Mouse (Mus musculus): ENCODE results near the gene Sash1. TPM values are rescaled to one million over a fixed set of nuclear protein-coding genes. Genes with fewer than 3 reads are reported as not detected.

Gene Sash1
- polyA plus RNA-seq, 1 experiment from 2014 or later, result 2.2 TPM

DNA sequence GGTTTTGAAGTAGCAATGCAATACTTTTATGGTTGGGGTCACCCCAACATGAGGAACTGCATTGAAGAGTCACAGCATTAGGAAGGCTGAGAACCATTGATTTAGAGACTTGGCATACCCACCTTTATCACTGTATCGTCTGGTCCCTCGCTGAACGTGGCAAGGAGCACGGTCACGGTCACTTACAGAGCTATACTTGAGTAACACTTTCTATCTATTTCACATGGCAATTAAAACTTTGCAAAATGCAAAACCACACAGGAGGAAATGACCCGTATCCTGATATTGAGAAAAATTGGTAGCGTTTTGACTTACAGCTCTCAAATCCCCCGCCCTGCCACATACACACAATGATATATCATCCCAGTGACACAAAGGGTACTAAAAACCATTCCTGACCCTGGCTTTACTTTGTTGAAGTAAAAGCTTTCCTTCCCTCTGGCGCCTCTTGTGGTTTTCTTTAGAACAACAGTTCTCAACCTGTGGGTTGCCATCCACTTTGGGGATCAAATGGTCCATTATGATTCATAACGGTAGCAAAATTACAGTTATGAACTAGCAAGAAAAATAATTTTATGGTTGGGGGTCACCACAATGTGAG, 119.8 kb downstream of the Sash1 start:
- no peaks in the 10 kb centered on the region for H3K27me3 ChIP-seq (ENCODE audit: control insufficient read depth, insufficient read depth, low read depth, low read length)
- no peaks in the 10 kb centered on the region for H3K36me3 ChIP-seq (ENCODE audit: control insufficient read depth, insufficient read depth, low read length)
- no peak overlapping the region for H3K9ac ChIP-seq (ENCODE audit: low read depth, low read length)
- ATAC-seq, result no peak
- 84% methylated on average over 10 of the region's 10 CpGs for WGBS
- no peaks in the 10 kb centered on the region for H3K9me3 ChIP-seq (replicated peaks; ENCODE audit: control insufficient read depth, low read length, poor library complexity, severe bottlenecking)
- H3K27ac ChIP-seq (ENCODE audit: low read length), result no peak overlapping the region
- H3K4me2 ChIP-seq (ENCODE audit: low read length), result no peak overlapping the region
- H3K4me1 ChIP-seq (ENCODE audit: control insufficient read depth, insufficient read depth, low read length), result peaks cover 13% of the 10 kb centered on the region
- H3K4me3 ChIP-seq (ENCODE audit: low read depth, low read length), result no peak overlapping the region

DNA sequence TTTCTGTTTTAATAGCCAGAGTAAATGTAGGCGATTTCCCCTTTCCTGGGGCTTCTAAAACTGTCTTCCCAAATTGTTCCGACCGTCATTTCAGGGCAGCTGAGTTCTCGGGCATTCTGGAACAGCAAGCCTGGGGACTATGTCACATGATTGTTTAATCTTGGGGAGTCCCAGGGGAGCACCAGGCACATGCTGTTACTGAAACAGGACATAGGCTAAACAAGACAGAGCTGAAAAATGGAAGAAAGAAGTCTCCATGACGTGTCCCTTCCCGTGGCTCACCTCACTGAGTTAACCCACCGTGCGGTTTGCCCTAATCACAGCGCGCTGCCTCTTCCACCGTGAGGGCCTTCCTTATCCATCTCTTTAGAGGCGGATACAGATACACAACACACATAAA, 123.1 kb downstream of the Sash1 start:
- Histone ChIP-seq H3K9ac (ENCODE audit: low read depth, low read length) (no peak overlapping the region), H3K27ac (ENCODE audit: low read length) (no peak overlapping the region), H3K9me3 (replicated peaks; ENCODE audit: control insufficient read depth, low read length, poor library complexity, severe bottlenecking) (no peaks in the 10 kb centered on the region), H3K4me1 (ENCODE audit: control insufficient read depth, insufficient read depth, low read length) (peaks cover 26% of the 10 kb centered on the region), H3K27me3 (ENCODE audit: control insufficient read depth, insufficient read depth, low read depth, low read length) (no peaks in the 10 kb centered on the region), H3K4me3 (ENCODE audit: low read depth, low read length) (no peak overlapping the region), H3K4me2 (ENCODE audit: low read length) (peak overlapping the region; percentile 46), H3K36me3 (ENCODE audit: control insufficient read depth, insufficient read depth, low read length) (no peaks in the 10 kb centered on the region)
- WGBS, result 21% methylated on average over 12 of the region's 12 CpGs
- peak; percentile 23; the same call in 1 of the 2 replicates for ATAC-seq

DNA sequence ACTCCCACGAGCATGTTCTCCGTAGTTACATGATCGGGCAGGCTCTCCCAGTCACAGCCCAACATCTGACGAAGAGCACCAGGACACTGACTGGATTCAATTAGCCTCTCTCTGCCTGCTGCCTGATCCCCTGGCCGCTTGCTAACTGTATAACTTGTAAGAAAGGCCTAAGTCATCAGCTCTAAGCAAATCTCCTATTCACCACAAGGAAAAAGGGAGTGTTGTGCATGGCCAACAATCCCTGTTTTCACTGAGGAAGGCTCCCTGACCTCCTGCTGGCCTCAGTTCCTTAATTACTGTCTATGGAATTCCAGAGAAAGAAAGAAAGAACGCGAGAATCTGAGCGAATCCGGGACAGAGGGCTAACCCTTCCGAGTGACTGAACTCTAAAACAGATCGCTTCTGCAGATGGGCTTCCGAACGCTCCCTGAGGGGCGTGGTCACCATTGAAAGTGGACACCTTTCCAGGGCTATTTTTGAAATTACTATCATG, 123.6 kb downstream of the Sash1 start:
- H3K9me3 ChIP-seq (replicated peaks; ENCODE audit: control insufficient read depth, low read length, poor library complexity, severe bottlenecking), result no peaks in the 10 kb centered on the region
- H3K9ac ChIP-seq (ENCODE audit: low read depth, low read length), result 0 out of 2 replicates have a peak overlapping the region, but pooled peaks have one; percentile 15
- no peaks in the 10 kb centered on the region for H3K27me3 ChIP-seq (ENCODE audit: control insufficient read depth, insufficient read depth, low read depth, low read length)
- no peaks in the 10 kb centered on the region for H3K36me3 ChIP-seq (ENCODE audit: control insufficient read depth, insufficient read depth, low read length)
- peak overlapping the region; percentile 46 for H3K4me2 ChIP-seq (ENCODE audit: low read length)
- peaks cover 31% of the 10 kb centered on the region for H3K4me1 ChIP-seq (ENCODE audit: control insufficient read depth, insufficient read depth, low read length)
- ATAC-seq, result peak; percentile 33
- H3K27ac ChIP-seq (ENCODE audit: low read length), result peak overlapping the region; percentile 59; the same call in 1 of the 2 replicates
- H3K4me3 ChIP-seq (ENCODE audit: low read depth, low read length), result peak overlapping the region; percentile 20
- 3% methylated on average over 14 of the region's 14 CpGs for WGBS

DNA sequence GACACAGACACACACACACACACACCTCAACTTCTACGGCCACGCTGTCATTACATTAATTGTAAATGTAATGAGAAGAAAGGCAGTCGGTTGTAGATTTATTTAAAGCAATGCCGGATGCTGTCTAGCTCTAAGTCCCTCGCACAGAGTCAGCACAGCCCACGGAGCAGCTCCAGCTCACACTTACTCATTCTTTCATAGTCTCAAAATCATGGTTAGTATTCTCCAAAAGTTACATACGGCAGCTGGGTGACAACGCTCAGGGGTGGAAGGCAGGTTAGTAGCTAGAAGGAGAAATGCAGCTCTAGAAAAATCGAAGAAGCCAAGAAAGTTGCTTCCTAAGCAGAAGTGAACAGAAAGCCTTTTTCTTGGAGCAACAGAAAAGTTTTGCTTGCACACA, 124.2 kb downstream of the Sash1 start:
- no peaks in the 10 kb centered on the region for H3K27me3 ChIP-seq (ENCODE audit: control insufficient read depth, insufficient read depth, low read depth, low read length)
- peak overlapping the region; percentile 15; the same call in 1 of the 2 replicates for H3K9ac ChIP-seq (ENCODE audit: low read depth, low read length)
- WGBS, result 40% methylated on average over 9 of the region's 9 CpGs
- peak overlapping the region; percentile 59; the same call in 1 of the 2 replicates for H3K27ac ChIP-seq (ENCODE audit: low read length)
- no peak for ATAC-seq
- H3K4me1 ChIP-seq (ENCODE audit: control insufficient read depth, insufficient read depth, low read length), result peaks cover 33% of the 10 kb centered on the region
- peak overlapping the region; percentile 46 for H3K4me2 ChIP-seq (ENCODE audit: low read length)
- no peaks in the 10 kb centered on the region for H3K9me3 ChIP-seq (replicated peaks; ENCODE audit: control insufficient read depth, low read length, poor library complexity, severe bottlenecking)
- no peaks in the 10 kb centered on the region for H3K36me3 ChIP-seq (ENCODE audit: control insufficient read depth, insufficient read depth, low read length)
- H3K4me3 ChIP-seq (ENCODE audit: low read depth, low read length), result peak overlapping the region; percentile 20

DNA sequence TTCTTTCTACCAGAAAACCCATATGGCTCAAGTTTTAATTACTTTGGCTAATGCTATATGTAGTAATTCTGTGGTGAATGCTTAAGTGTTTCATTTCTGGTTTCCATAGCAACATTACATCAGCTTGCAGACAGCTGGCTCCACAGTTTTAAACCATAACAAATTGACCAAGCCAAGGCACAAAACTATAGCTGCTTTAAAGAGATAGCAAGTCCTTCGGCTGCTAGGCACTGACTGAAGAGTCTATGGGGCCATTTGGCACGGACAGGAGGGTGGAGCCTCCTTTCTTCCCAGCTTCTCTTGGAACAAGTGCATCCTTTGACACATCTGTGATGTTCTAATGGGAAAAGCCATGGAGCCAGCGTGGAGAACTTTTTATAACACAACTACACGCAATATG, 125.3 kb downstream of the Sash1 start:
- H3K9ac ChIP-seq (ENCODE audit: low read depth, low read length), result no peak overlapping the region
- peak overlapping the region; percentile 44 for H3K4me2 ChIP-seq (ENCODE audit: low read length)
- ATAC-seq, result peak; percentile 56
- no peaks in the 10 kb centered on the region for H3K27me3 ChIP-seq (ENCODE audit: control insufficient read depth, insufficient read depth, low read depth, low read length)
- peak overlapping the region; percentile 20 for H3K4me3 ChIP-seq (ENCODE audit: low read depth, low read length)
- no peaks in the 10 kb centered on the region for H3K36me3 ChIP-seq (ENCODE audit: control insufficient read depth, insufficient read depth, low read length)
- H3K9me3 ChIP-seq (replicated peaks; ENCODE audit: control insufficient read depth, low read length, poor library complexity, severe bottlenecking), result no peaks in the 10 kb centered on the region
- peak overlapping the region; percentile 64 for H3K27ac ChIP-seq (ENCODE audit: low read length)
- H3K4me1 ChIP-seq (ENCODE audit: control insufficient read depth, insufficient read depth, low read length), result peaks cover 38% of the 10 kb centered on the region
- 18% methylated on average over 4 of the region's 4 CpGs for WGBS

DNA sequence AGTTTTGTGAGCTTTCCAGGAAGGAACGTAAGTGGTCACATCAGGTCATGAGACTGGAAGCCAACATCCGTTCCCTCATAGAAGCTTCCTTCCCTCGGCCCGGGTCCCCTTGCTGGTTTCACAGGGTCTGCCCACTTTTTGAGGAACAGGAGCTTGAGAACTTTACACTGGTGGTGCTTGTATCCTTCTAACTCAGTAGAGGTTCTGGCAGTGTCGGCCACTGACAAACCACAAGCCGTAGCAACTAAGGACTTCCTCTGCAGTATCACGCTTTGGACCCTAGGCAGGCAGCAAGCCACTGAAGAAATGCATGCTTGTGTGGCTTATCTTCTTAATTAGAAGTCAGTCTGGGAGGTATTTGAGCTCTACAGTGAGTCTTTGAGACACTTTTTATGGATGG, 126.6 kb downstream of the Sash1 start:
- no peaks in the 10 kb centered on the region for H3K9me3 ChIP-seq (replicated peaks; ENCODE audit: control insufficient read depth, low read length, poor library complexity, severe bottlenecking)
- no peak for ATAC-seq
- WGBS, result 81% methylated on average over 7 of the region's 7 CpGs
- no peaks in the 10 kb centered on the region for H3K36me3 ChIP-seq (ENCODE audit: control insufficient read depth, insufficient read depth, low read length)
- H3K27ac ChIP-seq (ENCODE audit: low read length), result no peak overlapping the region; the same call in 1 of the 2 replicates
- no peaks in the 10 kb centered on the region for H3K27me3 ChIP-seq (ENCODE audit: control insufficient read depth, insufficient read depth, low read depth, low read length)
- no peak overlapping the region for H3K9ac ChIP-seq (ENCODE audit: low read depth, low read length)
- H3K4me3 ChIP-seq (ENCODE audit: low read depth, low read length), result no peak overlapping the region
- 0 out of 2 replicates have a peak overlapping the region, but pooled peaks have one; percentile 14 for H3K4me2 ChIP-seq (ENCODE audit: low read length)
- peaks cover 38% of the 10 kb centered on the region for H3K4me1 ChIP-seq (ENCODE audit: control insufficient read depth, insufficient read depth, low read length)

DNA sequence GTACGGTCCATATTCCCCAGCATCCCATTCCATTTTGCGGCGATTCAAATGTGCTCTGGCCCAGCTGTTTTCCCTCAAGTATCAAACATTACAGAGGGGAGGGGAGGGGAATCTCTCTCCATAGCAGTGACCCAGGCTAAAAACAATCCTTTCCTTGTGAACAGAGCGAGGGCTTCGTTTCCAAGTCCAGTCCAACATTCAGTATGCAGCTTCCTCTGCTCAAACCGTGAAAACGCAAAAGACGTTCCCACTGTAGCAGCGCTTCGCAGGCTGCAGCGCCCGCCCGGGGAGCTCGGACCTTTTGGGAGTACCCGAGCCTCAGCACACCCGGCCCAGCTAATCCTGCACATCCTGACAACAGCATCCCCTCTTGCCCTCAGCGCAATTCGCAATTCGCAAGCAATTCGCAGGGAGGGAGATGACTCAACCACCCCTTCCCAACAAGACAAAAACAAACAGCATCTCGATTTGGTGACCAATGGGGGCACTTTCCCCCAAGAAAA, 128.4 kb downstream of the Sash1 start:
- H3K4me2 ChIP-seq (ENCODE audit: low read length), result peak overlapping the region; percentile 53
- H3K27me3 ChIP-seq (ENCODE audit: control insufficient read depth, insufficient read depth, low read depth, low read length), result no peaks in the 10 kb centered on the region
- H3K27ac ChIP-seq (ENCODE audit: low read length), result peak overlapping the region; percentile 74
- H3K9me3 ChIP-seq (replicated peaks; ENCODE audit: control insufficient read depth, low read length, poor library complexity, severe bottlenecking), result no peaks in the 10 kb centered on the region
- H3K36me3 ChIP-seq (ENCODE audit: control insufficient read depth, insufficient read depth, low read length), result no peaks in the 10 kb centered on the region
- peak; percentile 43; the same call in 1 of the 2 replicates for ATAC-seq
- peak overlapping the region; percentile 30 for H3K4me3 ChIP-seq (ENCODE audit: low read depth, low read length)
- WGBS, result 7% methylated on average over 21 of the region's 21 CpGs
- peak overlapping the region; percentile 57 for H3K9ac ChIP-seq (ENCODE audit: low read depth, low read length)
- H3K4me1 ChIP-seq (ENCODE audit: control insufficient read depth, insufficient read depth, low read length), result peaks cover 30% of the 10 kb centered on the region

DNA sequence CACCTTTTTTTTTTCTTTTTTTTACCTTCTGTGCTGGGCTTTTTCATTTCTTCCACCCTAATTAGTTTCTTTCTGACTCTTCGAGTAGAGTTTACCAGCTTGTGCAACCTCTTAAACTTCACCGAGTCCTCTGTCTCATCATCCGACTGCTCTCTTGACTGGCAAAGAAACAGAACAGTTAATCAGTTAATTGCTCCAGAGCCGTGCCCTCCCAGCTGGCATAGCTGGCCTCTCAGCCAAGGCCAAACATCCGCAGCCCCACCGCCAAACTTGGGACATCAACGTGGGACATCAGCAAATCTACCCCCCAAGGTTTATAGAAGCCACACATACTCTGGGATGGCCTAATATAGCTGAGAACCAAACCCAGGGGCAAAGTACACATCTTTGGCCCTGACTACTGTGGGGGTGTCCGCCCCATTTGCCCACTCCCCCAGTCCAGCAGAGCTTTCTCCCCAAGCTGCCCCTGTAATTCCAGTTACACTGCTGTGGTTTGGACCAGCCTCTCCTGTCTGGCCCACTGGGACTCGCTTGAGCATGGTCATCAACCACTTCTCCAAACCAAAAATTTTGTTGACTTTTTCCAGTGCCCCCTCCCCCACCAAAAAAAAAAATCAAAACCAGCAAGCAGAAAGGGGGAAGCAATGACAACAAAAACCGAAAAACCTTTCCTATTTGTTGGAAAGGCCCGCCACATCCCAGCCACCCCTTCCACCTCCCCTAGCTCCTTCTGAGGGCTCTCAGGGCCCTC, 129.1 kb downstream of the Sash1 start:
- no peaks in the 10 kb centered on the region for H3K27me3 ChIP-seq (ENCODE audit: control insufficient read depth, insufficient read depth, low read depth, low read length)
- no peaks in the 10 kb centered on the region for H3K36me3 ChIP-seq (ENCODE audit: control insufficient read depth, insufficient read depth, low read length)
- peak overlapping the region; percentile 57 for H3K9ac ChIP-seq (ENCODE audit: low read depth, low read length)
- H3K4me2 ChIP-seq (ENCODE audit: low read length), result peak overlapping the region; percentile 53
- H3K4me1 ChIP-seq (ENCODE audit: control insufficient read depth, insufficient read depth, low read length), result peaks cover 26% of the 10 kb centered on the region
- H3K4me3 ChIP-seq (ENCODE audit: low read depth, low read length), result peak overlapping the region; percentile 30
- 58% methylated on average over 11 of the region's 11 CpGs for WGBS
- no peaks in the 10 kb centered on the region for H3K9me3 ChIP-seq (replicated peaks; ENCODE audit: control insufficient read depth, low read length, poor library complexity, severe bottlenecking)
- no peak for ATAC-seq
- peak overlapping the region; percentile 74 for H3K27ac ChIP-seq (ENCODE audit: low read length)

DNA sequence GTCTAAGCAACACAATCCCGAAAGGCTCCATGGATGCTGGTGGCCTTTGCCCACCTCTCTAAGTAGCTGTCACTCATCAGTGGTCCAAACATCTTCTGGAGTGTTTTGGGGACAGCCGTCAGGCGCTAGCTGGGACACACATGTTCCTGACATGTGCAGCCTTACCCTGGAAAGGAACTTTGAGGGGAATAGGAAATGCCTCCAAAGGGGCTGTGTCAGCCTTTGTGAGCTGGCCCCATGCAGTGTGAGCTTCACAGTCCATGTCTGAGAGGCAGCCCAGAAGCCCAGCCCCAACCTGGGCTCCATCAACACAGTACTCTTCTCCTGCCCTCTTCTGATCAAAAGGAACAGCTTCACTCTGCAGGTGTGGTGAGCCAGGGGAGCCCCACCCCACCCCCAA, 132.5 kb downstream of the Sash1 start:
- no peak overlapping the region for H3K4me2 ChIP-seq (ENCODE audit: low read length)
- no peak overlapping the region for H3K9ac ChIP-seq (ENCODE audit: low read depth, low read length)
- WGBS, result 93% methylated on average over 3 of the region's 3 CpGs
- no peaks in the 10 kb centered on the region for H3K9me3 ChIP-seq (replicated peaks; ENCODE audit: control insufficient read depth, low read length, poor library complexity, severe bottlenecking)
- no peak overlapping the region for H3K27ac ChIP-seq (ENCODE audit: low read length)
- H3K4me3 ChIP-seq (ENCODE audit: low read depth, low read length), result no peak overlapping the region
- no peaks in the 10 kb centered on the region for H3K27me3 ChIP-seq (ENCODE audit: control insufficient read depth, insufficient read depth, low read depth, low read length)
- H3K4me1 ChIP-seq (ENCODE audit: control insufficient read depth, insufficient read depth, low read length), result peaks cover 17% of the 10 kb centered on the region
- no peaks in the 10 kb centered on the region for H3K36me3 ChIP-seq (ENCODE audit: control insufficient read depth, insufficient read depth, low read length)
- ATAC-seq, result no peak
